Mouse (Mus musculus) heart, postnatal 4 days (tissue): ENCODE measurements around the gene Tefm. TPM values are rescaled to one million over a fixed set of nuclear protein-coding genes. Genes with fewer than 3 reads are reported as not detected.
"Not testable (repeated sequence)": the region's sequence is repeated elsewhere in the genome, so short reads cannot be mapped to it uniquely, and the experiment has no call there.

Experiments
- DNase-seq: peaks from one replicate; pipeline ENCODE4 v3.0.0; 2021
- total RNA-seq, 2 experiments: library from RNA; stranded (reverse); gene quantifications; 2 replicates each; pipeline ENCODE4 v1.2.3; 2021

Gene Tefm
- total RNA-seq, 2 experiments from 2014 or later, result 19.1 to 19.5 TPM

- no peak for DNase-seq
These were observed 14.0 kb upstream of the Tefm start for GRCm38 (mm10) chr11:80155961-80156360.

GRCm38 (mm10) chr11:80155541-80155940, 13.6 kb upstream of the Tefm start:
- no peak for DNase-seq

- DNase-seq, result no peak
These were observed 12.5 kb upstream of the Tefm start for GRCm38 (mm10) chr11:80154501-80154900.

- peak; percentile 92 for DNase-seq
These were observed 12.0 kb upstream of the Tefm start, which contains the start of gene Adap2 for GRCm38 (mm10) chr11:80153857-80154495. Adap2 (plus strand) TSS chr11:80154105.

GRCm38 (mm10) chr11:80152376-80152775, 10.4 kb upstream of the Tefm start:
- DNase-seq, result no peak

- no peak for DNase-seq
These were observed 9.6 kb upstream of the Tefm start for GRCm38 (mm10) chr11:80151541-80151940.

GRCm38 (mm10) chr11:80150566-80150965, 8.6 kb upstream of the Tefm start:
- no peak for DNase-seq

- DNase-seq, result no peak
These were observed 7.5 kb upstream of the Tefm start for GRCm38 (mm10) chr11:80149412-80150023.

- not testable (repeated sequence) for DNase-seq
These were observed 7.0 kb upstream of the Tefm start for GRCm38 (mm10) chr11:80148974-80149373.

- peak; percentile 34 for DNase-seq
These were observed 6.3 kb upstream of the Tefm start for GRCm38 (mm10) chr11:80148313-80148712.

- no peak for DNase-seq
These were observed 5.8 kb upstream of the Tefm start for GRCm38 (mm10) chr11:80147748-80148147.

- DNase-seq, result no peak
These were observed 3.9 kb upstream of the Tefm start for GRCm38 (mm10) chr11:80145787-80146275.

GRCm38 (mm10) chr11:80142872-80143271, 897 bp upstream of the Tefm start:
- no peak for DNase-seq

- DNase-seq, result no peak
These were observed 4.2 kb downstream of the Tefm start for GRCm38 (mm10) chr11:80137773-80138172.

- DNase-seq, result no peak
These were observed 5.2 kb downstream of the Tefm start for GRCm38 (mm10) chr11:80136786-80137185.

GRCm38 (mm10) chr11:80135954-80136683, 5.9 kb downstream of the Tefm start:
- DNase-seq, result no peak

- DNase-seq, result no peak
These were observed 7.2 kb downstream of the Tefm start for GRCm38 (mm10) chr11:80134744-80135143.

- no peak for DNase-seq
These were observed 9.9 kb downstream of the Tefm start for GRCm38 (mm10) chr11:80132050-80132449.

GRCm38 (mm10) chr11:80116411-80116810, 25.6 kb downstream of the Tefm start:
- DNase-seq, result no peak

- DNase-seq, result no peak
These were observed 37.6 kb downstream of the Tefm start for GRCm38 (mm10) chr11:80104407-80104806.

- DNase-seq, result no peak
These were observed 40.7 kb downstream of the Tefm start for GRCm38 (mm10) chr11:80101298-80101697.

- no peak for DNase-seq
These were observed 43.4 kb downstream of the Tefm start for GRCm38 (mm10) chr11:80098444-80099056.
